Mouse (Mus musculus): ENCODE measurements around the gene Rab29.

GRCm38 (mm10) chr1:131902679-131903078 lies 35.7 kb downstream of the Rab29 start:
- TF ChIP-seq CTCF (IDR thresholded peaks at IDR 0.05; ENCODE audit: low read depth, low read length) (no peak), POLR2A (IDR thresholded peaks at IDR 0.05; ENCODE audit: borderline replicate concordance, low read depth, low read length) (no peak)
